Mouse (Mus musculus) limb, embryonic 14.5 days (tissue): Measurements from ENCODE around the gene Tcte2. TPM values are rescaled to one million over a fixed set of nuclear protein-coding genes. Genes with fewer than 3 reads are reported as not detected.

Experiments used
- ATAC-seq: fragments of 200-750 bp; cut with Nextera tagmentation; 2 replicates; pipeline ENCODE4 v1.8.0; 2017; ENCODE audit warnings: low read depth, moderate number of reproducible peaks, moderate TSS enrichment; ENCODE audit not compliant: low FRiP score
- DNase-seq: peaks from one replicate; pipeline ENCODE4 v3.0.0-alpha.2; 2015; ENCODE audit warnings: low spot score
- H3K27ac ChIP-seq: fragments of 300-500 bp; sonication (generic); replicated peaks from 2 replicates; pipeline ENCODE4 v1.5.1; 2014; ENCODE audit warnings: low read depth, mild to moderate bottlenecking, low read length, moderate library complexity, mixed read lengths
- H3K27me3 ChIP-seq: fragments of 300-500 bp; sonication (generic); 2 replicates; pipeline ENCODE4 v1.6.1; 2014; ENCODE audit warnings: low read length, mixed read lengths; ENCODE audit not compliant: control insufficient read depth, insufficient read depth
- H3K36me3 ChIP-seq: fragments of 300-500 bp; sonication (generic); 2 replicates; pipeline ENCODE4 v1.6.1; 2014; ENCODE audit warnings: mild to moderate bottlenecking, low read length, moderate library complexity, mixed read lengths; ENCODE audit not compliant: control insufficient read depth, insufficient read depth
- H3K4me1 ChIP-seq: fragments of 300-500 bp; sonication (generic); 2 replicates; pipeline ENCODE4 v1.6.1; 2014; ENCODE audit warnings: antibody characterized with exemption, low read length, mixed read lengths; ENCODE audit not compliant: control insufficient read depth, insufficient read depth
- H3K4me2 ChIP-seq: fragments of 300-500 bp; sonication (generic); replicated peaks from 2 replicates; pipeline ENCODE4 v1.6.1; 2014; ENCODE audit warnings: low read depth, mild to moderate bottlenecking, low read length, moderate library complexity; ENCODE audit not compliant: severe bottlenecking
- H3K4me3 ChIP-seq: fragments of 300-500 bp; sonication (generic); replicated peaks from 2 replicates; pipeline ENCODE4 v1.5.1; 2014; ENCODE audit warnings: low read length
- H3K9ac ChIP-seq: fragments of 300-500 bp; sonication (generic); 2 replicates; pipeline ENCODE4 v1.6.1; 2014; ENCODE audit warnings: mild to moderate bottlenecking, low read depth, low read length, moderate library complexity; ENCODE audit not compliant: severe bottlenecking
- H3K9me3 ChIP-seq: fragments of 300-500 bp; sonication (generic); 2 replicates; pipeline ENCODE4 v1.6.1; 2016; ENCODE audit warnings: low read length; ENCODE audit not compliant: control insufficient read depth
- POLR2A ChIP-seq: fragments of 200-500 bp; IDR thresholded peaks from 2 replicates; pipeline ENCODE4 v1.8.0; 2012; ENCODE audit warnings: inconsistent platforms, mild to moderate bottlenecking, moderate library complexity, borderline replicate concordance; ENCODE audit not compliant: insufficient read depth, insufficient read length; ENCODE audit errors: extremely low read depth
- WGBS: fragments of 180-500 bp; shearing (Covaris S2); extraction: QIAGEN DNeasy Blood & Tissue Kit; methylation state at CpG from one replicate; pipeline ENCODE4 v1.1.7; 2014; 5-methylcytosine and 5-hydroxymethylcytosine counted together
- polyA plus RNA-seq, 2 experiments: library from polyadenylated mRNA; depleted of rRNA in 1 of 2; stranded (reverse) in 1 of 2; unstranded in 1 of 2; fragments of >200 nt; fragmentation: Nextera tagmentation in 1 of 2; extraction: Ambion mirVana in 1 of 2; gene quantifications; 2 replicates each; pipeline versions ENCODE4 v1.2.1 to v1.2.3; 2012 to 2014

Tcte2 gene
- polyA plus RNA-seq, 2 experiments: 4.4 to 5.2 TPM

DNA sequence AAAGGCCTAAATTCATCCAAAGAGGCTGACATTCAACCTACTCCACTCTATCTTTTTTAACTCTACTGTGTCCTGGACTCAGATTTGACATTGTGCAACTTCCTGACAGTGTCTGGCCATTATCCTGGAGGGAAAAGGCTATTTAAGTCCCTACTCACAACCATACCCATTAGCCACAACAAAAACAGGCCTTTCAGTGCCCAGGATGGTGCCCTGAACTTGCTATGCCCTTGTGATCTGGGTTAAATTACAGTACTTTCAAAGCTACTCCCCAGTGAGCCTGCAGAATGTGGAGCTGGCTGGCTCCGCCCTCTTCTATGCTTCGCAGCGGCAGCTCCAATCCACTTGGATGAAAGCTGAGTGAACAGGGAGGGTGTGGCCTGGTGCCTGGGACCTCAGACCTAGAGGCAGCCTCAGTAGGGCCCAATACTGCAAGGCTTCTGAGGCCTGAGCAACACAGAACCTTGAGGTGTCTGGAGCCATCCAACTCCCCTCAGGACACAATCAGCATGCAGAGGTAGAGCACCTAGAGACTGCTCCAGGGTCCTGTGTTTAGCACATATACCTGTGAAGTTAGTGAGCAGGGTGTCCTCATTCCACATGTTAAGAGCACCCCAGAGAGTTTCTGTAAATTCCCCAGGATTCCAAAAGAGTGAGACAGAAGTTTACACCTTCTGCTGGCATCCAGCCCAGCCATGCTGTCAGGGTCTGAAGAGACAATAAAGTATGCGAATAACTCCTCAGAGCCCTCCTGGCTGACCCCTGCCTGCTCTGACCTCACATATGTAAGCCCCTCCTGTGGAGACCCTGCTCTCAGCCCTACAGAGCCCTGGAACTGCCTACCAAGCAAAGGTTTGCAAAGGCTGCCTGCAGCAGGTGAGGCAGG lies 61.3 kb downstream of the Tcte2 start:
- Histone ChIP-seq H3K36me3 (no peaks in the 10 kb centered on the region), H3K4me1 (peaks cover 21% of the 10 kb centered on the region), H3K27me3 (no peaks in the 10 kb centered on the region), H3K4me2 (no peak overlapping the region), H3K4me3 (no peak overlapping the region), H3K9ac (no peak overlapping the region), H3K9me3 (no peaks in the 10 kb centered on the region), H3K27ac (peak overlapping the region; percentile 61)
- WGBS: 14% methylated on average over 4 of the region's 4 CpGs
- DNase-seq (peak; percentile 76), ATAC-seq (peak; percentile 89)
- no peak for TF ChIP-seq POLR2A

DNA sequence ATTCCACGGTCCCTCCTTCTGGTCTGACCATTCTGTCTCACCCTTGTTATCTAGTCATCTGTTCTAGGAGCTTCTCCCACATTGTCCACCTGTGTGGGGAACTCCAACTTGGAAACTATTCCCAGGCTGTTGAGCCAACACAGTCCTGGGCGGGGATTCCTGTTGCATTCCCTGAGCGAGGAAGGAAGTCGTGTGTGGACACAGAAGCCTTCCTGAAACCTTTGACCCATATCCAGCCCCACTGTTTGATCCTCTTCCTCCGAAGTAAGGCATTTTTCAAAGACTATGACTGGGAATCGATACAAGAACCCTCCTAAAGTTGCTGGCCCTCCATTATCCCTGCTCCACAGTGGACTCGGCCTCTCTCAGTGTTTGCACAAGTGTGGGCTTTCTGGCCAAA lies 61.9 kb downstream of the Tcte2 start:
- Histone ChIP-seq H3K36me3 (no peaks in the 10 kb centered on the region), H3K4me1 (peaks cover 21% of the 10 kb centered on the region), H3K9ac (no peak overlapping the region), H3K4me2 (no peak overlapping the region), H3K9me3 (no peaks in the 10 kb centered on the region), H3K27ac (peak overlapping the region; percentile 61; the same call in 1 of the 2 replicates), H3K27me3 (no peaks in the 10 kb centered on the region), H3K4me3 (no peak overlapping the region)
- no peak for ATAC-seq
- 66% methylated on average over 7 of the region's 7 CpGs for WGBS
- no peak for TF ChIP-seq POLR2A
- no peak for DNase-seq

DNA sequence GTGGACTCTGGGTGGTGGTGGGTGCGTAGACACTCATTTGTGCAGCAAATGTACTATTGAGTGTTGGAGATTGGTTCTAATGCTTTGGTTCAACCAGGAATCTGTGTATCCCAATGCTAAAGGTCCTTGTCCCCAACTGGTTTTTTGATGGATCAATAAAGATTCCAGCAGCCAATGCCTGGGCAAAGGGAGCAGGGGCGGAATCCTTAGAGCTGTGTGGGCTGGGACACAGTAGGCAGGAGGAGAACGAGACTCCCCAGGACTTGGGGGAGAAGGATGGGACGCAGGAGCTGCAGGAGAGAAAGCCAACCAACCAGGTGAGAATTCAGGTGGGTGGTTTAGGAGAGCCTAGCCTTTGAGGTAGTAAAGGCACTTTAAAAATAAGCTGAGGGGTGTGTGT lies 63.4 kb downstream of the Tcte2 start:
- no peaks in the 10 kb centered on the region for H3K27me3 ChIP-seq
- H3K9me3 ChIP-seq: no peaks in the 10 kb centered on the region
- no peaks in the 10 kb centered on the region for H3K36me3 ChIP-seq
- H3K4me1 ChIP-seq: peaks cover 16% of the 10 kb centered on the region
- H3K4me3 ChIP-seq: no peak overlapping the region
- TF ChIP-seq POLR2A: no peak
- ATAC-seq (no peak), DNase-seq (no peak)
- H3K27ac ChIP-seq: no peak overlapping the region
- no peak overlapping the region for H3K4me2 ChIP-seq
- no peak overlapping the region for H3K9ac ChIP-seq
- WGBS: 89% methylated on average over 4 of the region's 4 CpGs

DNA sequence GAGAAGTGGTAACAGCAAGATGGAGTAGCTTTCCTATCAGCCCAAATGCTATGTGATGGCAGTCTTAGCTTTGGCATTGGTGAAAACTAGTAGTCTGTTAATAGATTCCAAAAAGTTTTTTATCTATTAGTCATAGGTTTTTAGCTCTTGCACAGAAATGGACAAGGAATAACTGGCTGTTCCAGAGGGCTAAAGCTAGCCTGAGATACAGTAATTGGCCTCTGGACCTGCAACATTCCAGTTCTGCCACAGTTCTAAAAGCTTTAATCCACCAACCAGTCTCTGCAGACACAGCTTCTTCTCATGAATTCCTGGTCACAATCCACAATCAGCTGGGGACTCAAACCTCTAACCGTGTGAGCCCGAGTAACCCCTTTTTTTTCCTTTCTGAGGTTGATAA lies 64.0 kb downstream of the Tcte2 start:
- H3K9ac ChIP-seq: no peak overlapping the region
- H3K27ac ChIP-seq: no peak overlapping the region
- DNase-seq (no peak), ATAC-seq (no peak)
- H3K4me3 ChIP-seq: no peak overlapping the region
- H3K4me1 ChIP-seq: peaks cover 16% of the 10 kb centered on the region
- TF ChIP-seq POLR2A: no peak
- no peaks in the 10 kb centered on the region for H3K27me3 ChIP-seq
- no peaks in the 10 kb centered on the region for H3K36me3 ChIP-seq
- no peak overlapping the region for H3K4me2 ChIP-seq
- 73% methylated on average over 2 of the region's 2 CpGs for WGBS
- H3K9me3 ChIP-seq: no peaks in the 10 kb centered on the region

DNA sequence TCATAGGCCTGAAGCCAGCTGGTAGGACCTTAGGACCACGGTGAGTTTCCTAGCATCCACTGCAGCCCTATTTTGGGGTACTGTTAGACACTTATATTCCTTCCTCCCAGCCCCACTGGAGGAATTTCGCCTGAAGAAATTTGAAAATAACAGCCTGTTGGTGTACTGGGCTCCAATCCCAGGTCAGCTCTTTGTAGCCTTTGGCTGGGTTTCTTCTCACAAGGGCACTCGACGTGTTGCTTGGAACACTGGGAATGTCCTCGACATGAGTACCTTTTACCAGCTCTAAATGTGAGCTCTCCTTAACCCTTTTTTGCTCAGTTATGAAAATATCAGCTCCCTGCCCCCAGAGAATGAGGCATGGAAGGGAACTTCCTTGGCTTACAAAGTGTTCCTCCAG lies 65.7 kb downstream of the Tcte2 start:
- no peak overlapping the region for H3K9ac ChIP-seq
- DNase-seq (no peak), ATAC-seq (no peak)
- peaks cover 14% of the 10 kb centered on the region for H3K4me1 ChIP-seq
- H3K4me2 ChIP-seq: no peak overlapping the region
- H3K27ac ChIP-seq: no peak overlapping the region
- 67% methylated on average over 5 of the region's 5 CpGs for WGBS
- H3K27me3 ChIP-seq: no peaks in the 10 kb centered on the region
- no peaks in the 10 kb centered on the region for H3K36me3 ChIP-seq
- H3K9me3 ChIP-seq: no peaks in the 10 kb centered on the region
- H3K4me3 ChIP-seq: no peak overlapping the region
- no peak for TF ChIP-seq POLR2A
